Mouse (Mus musculus) thymus, adult 2 months (tissue): ENCODE measurements around the gene Cyp26c1.

Experiments used
- CTCF ChIP-seq: fragments of 200-500 bp; IDR thresholded peaks from 2 replicates; pipeline ENCODE4 v1.5.1; 2012; ENCODE audit warnings: mild to moderate bottlenecking, control low read depth, low read length, moderate library complexity, borderline replicate concordance; ENCODE audit not compliant: control insufficient read depth, poor library complexity, insufficient read depth; ENCODE audit errors: extremely low read depth
- POLR2A ChIP-seq: fragments of 200-500 bp; IDR thresholded peaks from 2 replicates; pipeline ENCODE4 v1.6.1; 2012; ENCODE audit warnings: mild to moderate bottlenecking, low read length, control low read depth, moderate library complexity; ENCODE audit not compliant: control insufficient read depth, poor library complexity, insufficient read depth; ENCODE audit errors: extremely low read depth

DNA sequence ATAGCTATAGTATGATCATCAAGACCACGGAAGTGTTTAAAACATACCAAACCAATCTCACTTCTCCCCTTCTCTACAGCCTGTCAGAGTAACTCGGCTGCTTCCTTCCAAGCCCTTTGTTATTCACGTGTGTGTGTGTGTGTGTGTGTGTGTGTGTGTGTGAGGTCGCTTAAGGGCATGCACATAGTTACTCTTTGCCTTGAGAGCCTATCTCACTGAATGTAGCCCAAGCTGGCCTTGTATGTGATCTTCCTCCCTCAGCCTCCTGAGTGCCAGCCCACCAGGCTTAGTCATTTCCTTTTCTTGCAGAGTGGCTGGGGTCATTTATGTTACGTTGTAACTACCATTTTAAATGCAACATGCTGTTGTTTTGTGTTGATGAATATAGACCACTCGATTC is 20.1 kb upstream of the Cyp26c1 start:
- TF ChIP-seq POLR2A, result no peak
- TF ChIP-seq CTCF, result no peak
